Mouse (Mus musculus) adrenal gland, adult 18-20 months (tissue): ENCODE measurements around the gene Slc27a2. TPM values are rescaled to one million over a fixed set of nuclear protein-coding genes. Genes with fewer than 3 reads are reported as not detected.
A peak's percentile ranks its signal among the peaks of the same experiment; 100 is the strongest.
"Not testable (repeated sequence)": the region's sequence is repeated elsewhere in the genome, so short reads cannot be mapped to it uniquely, and the experiment has no call there.

Source experiments
- DNase-seq, 2 experiments: peaks; one replicate each; pipeline ENCODE4 v3.0.0; 2021 to 2022; ENCODE audit warnings: low spot score in 2 of 2
- long read RNA-seq, 2 experiments: library from polyadenylated mRNA; stranded (forward); transcript quantifications; one replicate each; pipeline ENCODE4 v2.0.0; 2021
- total RNA-seq, 2 experiments: library from RNA; stranded (reverse); gene quantifications; 1 replicate in 1 of 2; 2 replicates in 1 of 2; pipeline ENCODE4 v1.2.3; 2021

Gene Slc27a2
- 10 to 100 TPM; 20.9 to 24.6 TPM for total RNA-seq
- long read RNA-seq, experiment 1, transcript Slc27a2-201 (10 exons, 2,918 nt) = major isoform, 20 of 20 reads
- long read RNA-seq, experiment 1, partial matches to known transcripts = 0 of 20 reads
- long read RNA-seq, experiment 1, other reads (novel, unspliced or antisense) = 0 of 20 reads
- long read RNA-seq, experiment 2, transcript Slc27a2-201 (10 exons, 2,918 nt) = major isoform, 191 of 198 reads
- long read RNA-seq, experiment 2, partial matches to known transcripts = 6 of 198 reads
- long read RNA-seq, experiment 2, other reads (novel, unspliced or antisense) = 1 of 198 reads

DNA sequence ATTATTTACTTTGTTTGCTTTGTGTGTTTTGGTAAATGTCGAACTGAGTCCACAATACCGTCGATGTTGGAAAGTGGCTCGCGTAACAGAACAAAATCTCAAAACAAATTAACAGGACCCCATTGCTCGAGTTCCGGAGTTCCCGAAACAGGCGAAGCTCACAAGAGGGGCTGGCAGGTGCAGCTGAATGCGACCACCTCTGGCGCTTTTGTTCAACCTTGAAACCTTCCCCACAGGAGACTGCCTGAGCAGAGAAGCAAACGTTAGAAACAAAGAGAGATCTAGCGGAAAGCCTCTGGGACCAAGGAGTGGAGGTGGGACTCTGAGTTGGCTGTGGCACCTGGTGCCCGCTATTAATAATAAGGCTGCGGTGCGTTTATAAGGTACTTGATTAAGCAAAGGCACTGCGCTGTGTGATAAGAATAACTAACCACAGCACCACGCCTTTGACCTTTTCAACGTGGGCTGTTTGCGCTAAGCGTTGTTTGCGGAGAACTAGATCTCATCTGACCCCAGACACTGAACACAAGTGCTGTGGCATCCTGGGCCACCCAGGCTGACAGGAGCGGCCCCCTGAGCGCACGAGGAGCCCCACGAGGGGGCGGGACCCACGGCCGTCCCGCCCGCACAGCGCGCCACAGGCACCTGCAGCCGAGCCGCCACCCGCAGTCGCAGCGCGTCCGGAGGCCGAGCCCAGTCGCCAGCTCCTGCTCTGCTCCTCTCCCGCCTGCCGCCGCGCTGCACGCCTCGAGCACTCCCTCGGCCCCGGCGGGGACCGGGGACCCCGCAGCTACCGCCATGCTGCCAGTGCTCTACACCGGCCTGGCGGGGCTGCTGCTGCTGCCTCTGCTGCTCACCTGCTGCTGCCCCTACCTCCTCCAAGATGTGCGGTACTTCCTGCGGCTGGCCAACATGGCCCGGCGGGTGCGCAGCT is at the start of gene Slc27a2:
Slc27a2 (plus strand) TSS at position 51 of the 934 bp plus-strand sequence.
- DNase-seq = peak; percentile 24 to 29

DNA sequence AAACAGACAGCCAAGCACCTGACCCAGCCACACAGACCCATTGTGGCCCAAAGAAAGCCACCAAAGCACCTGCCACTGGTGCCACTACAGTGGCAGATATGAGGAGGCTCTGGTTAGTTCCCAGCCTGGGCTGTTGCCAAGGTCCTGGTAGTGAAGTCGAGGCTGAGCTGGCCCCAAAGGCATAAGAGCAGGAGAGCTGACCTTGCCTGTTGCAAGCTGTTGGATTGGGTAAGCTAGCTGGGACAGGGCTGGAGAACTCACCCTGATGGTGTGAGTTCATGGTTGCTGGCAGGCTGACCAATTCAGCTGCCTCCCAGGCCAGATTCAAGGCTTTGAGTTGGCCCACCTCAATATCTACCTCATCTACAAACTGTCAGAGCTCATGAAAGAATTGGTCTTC is 47.1 kb upstream of the Slc27a2 start:
- DNase-seq = peak in 1 of 2 experiments; percentile 40

DNA sequence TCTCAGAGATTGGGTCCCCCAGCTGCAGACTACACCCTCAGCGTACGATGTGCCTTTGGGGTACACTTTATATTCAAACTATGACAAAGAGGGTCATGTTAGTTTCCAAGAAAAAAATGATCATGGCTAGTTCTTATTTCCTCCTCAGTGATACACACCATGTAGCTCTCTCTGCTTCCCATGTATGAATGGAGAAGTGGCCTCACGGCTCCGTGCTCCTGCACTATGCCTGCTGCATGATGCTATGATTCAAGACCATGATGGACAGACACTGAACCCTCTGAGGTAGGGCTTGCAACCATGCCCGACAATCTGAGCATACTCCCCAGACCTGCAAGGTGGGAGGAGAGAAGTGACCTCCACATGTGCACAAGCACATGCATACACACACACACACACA is 44.7 kb upstream of the Slc27a2 start:
- no peak for DNase-seq

DNA sequence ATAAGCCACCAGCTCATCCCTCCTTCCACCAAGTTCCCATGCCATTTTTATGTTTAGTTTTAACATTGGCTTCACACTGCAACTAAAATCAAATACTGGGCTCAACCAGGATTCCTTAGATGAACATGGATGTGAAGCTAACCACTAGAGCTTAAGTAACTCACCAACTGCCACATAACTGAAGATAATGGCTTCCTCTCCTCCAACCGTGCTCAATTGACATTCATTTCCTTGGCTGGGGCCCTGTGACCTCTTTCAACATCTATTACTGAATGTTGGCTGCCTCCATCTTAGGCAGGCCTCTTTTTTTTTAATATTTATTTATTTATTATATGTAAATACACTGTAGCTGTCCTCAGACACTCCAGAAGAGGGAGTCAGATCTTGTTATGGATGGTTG is 44.0 kb upstream of the Slc27a2 start:
- no peak for DNase-seq

DNA sequence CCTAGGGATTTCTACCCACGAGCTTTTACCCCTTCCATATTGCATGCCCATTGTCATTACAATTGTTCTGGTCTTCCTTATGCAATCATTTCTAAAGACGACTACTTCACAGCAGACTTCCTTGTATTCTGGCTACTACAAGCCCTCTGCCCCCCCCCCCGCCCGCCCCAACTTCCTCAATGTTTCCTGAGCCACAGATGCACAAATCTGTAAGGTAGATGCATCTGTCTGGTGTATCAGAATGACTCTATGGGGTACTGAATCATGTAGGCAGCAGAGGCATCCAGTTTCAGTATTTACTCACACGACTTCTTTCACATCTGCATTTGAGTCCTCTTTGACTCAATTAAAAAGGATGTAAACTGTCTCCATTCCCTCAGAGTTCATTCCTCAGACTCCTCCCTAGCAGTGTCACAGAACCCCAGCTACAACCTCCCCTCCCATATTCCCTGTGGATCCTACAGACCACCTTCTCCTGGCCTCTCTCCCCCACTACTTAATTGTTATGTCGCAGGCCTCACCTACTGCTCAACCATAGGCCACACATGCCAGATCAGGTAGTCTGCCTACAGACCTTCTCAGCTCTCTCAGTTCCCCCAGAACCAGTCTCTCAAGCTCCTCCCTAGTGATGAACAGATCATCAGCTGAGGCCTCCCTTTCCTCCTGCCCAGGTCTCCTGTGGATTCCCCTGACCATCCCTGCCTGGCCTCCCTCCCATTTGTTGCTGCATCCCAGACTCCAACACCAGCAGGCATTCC is 37.0 kb upstream of the Slc27a2 start:
- no peak for DNase-seq

DNA sequence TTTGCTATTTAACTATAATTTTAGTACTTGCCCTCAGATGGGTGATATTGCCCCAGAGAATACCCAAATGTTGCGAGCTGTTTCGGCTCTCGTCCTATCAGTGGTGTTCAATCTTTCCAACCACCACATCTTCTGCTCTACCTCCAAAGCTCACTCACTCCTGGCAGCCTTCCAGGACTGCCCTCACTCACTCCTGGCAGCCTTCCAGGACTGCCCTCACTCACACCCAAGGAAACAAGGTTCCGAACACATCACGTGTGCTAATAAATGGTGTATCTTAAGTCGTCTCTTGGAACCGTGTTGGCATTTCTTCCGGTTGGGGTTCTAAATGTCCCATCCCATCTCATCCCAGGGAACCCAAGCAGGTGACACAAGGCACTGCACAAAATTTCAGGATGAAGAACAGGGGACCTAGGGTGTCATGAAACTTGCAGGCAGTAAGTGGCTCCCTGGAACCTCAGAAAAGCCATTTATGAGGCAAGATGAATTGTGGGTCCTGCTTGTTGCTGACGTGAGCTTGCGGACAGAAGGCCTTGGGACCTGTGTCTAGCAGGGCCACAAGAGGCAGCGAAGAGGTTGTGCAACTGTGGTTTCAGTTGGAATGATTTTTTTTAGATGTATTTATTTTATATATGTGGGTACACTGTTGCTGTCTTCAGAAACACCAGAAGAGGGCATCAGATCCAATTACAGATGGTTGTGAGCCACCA is 32.2 kb upstream of the Slc27a2 start:
- peak; percentile 39 to 46 for DNase-seq

DNA sequence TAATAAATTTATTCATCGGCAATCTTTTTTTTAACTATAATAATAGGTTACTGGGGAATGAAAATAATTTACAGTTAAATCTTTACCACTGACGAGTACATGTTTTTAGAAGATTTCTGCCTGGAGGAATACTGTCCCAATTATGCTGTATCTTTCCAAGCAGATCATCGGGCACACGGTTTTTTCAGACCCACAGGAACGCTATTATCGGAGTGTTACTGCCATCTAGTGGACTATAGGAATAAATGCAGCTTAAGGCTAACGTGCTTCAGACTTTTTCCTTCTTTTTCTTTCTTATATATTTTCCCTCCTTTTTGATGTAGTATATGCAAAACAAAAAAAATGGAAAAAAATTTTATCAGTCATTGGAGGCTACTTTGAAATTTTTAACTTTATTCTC is 31.4 kb upstream of the Slc27a2 start:
- DNase-seq = no peak

DNA sequence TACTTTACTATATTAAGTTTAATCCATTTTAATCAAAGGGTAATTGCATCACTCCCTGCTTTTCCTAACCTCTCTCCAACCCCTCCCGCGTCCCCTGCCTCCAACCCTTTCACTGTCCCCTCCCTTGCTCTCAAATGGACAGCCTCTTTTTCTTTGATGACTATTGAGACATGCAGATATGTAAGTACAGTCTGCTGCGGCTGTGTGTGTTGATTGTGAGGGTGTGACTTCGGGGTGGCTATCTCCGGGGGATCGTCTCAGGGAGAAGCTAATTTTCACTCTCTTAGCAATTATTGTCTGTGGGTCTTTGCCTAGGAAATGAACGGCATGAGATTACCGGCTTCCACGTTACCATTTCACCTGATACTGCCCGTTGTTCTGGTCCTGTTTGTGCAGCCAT is 30.7 kb upstream of the Slc27a2 start:
- DNase-seq = no peak

DNA sequence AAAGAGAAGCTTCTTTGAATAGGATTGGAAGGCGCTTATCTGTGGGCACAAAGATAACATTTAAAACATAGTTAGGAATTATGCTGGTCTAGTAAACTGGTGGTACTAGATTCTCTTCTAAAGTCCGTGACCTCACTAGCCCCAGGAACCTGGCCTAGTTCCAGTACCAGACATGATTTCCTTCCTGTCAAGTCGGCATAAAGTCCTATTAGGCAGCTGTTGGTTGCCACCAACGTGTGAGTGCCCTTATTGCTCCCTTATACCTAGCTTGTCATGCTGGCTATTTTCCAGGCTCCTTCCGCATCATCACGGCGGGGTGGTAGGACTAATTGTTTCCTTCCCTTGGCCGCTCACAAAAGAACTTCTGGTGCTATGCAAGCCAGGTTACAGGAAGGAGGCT is 30.2 kb upstream of the Slc27a2 start:
- DNase-seq = no peak

DNA sequence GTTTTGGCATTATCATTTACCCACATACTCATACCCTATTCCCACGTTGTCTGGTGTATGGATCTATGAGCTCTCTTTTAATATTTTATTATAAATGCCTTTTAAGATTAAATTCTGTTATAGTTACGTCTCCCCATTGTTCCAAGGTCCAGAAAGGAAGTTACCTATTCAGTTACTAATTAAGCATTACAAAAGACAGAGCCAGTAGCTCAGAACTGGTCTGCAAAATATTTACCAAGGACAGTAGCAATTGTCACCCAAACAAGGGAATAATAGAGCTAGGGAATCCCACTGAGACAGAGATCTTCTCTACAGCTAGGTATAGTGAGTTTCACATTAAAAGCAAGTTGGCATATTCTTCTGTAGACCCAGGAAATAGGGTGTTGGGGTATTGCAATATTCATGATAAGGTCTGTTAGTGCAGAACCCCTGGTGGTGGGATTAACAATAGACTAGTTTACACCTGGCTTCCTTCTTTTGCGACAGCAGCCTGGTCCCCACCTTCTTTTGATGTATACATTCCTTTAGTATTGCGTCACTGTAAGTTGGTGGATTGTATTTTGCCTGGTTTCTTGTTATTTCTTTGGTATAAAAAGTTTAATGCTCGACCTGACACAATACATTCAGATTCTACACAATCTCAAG is 29.0 kb upstream of the Slc27a2 start:
- not testable (repeated sequence) for DNase-seq

DNA sequence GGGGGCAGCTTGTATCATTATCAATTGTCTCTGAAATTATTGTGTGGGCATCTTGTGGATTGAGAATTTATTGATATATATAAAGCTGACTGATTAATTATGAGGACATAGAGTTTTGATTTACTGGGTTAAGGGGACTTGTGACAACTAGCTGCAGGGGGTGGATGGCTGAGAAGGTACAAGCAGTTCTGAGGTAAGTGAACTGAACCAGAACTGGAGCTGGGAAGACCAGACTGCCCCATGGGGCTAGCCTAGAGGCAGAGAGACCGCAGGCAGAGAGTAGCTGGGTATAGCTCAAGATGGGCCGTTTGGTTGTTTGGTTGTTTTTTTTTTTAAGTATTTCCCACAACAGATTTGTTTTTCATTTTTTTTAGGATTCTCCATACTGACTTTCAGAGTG is 27.9 kb upstream of the Slc27a2 start:
- DNase-seq = no peak

DNA sequence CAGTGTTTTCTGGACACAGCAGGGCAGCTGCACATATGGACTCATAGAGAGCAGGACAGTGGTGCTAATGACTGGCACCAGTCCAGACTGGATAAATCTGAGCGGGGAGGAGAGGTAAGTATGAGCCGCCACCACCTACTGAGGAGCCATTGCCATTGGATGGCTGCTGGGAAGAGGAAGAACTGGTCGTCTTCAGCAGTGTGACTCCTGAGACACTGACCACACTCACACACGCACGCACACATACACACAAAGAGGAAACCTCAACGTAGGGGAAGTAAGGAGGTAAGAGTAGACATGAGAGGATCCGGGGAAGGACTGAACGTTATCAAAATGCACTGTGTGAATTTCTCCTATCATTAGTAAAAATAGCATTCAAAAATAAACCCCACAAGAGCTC is 24.7 kb upstream of the Slc27a2 start:
- DNase-seq = no peak

DNA sequence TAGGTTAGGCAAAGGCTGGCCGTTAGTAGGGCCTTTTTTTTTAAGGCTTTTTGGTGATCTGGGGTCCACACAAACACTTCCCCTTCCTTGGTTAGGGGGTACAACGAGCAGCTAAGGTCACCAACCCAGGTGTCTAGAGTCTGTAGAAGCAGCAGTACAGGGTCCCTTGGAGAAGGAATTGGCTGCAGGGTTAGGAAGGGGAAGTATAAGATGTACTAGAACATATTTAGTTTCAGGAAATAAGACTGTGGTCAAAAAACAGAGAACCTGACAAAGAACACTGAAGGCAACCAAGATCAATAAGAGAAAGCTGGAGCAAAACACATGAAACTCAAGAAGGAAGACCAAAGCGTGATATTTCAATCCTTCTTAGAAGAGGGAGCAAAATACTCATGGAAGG is 21.6 kb upstream of the Slc27a2 start:
- no peak for DNase-seq

DNA sequence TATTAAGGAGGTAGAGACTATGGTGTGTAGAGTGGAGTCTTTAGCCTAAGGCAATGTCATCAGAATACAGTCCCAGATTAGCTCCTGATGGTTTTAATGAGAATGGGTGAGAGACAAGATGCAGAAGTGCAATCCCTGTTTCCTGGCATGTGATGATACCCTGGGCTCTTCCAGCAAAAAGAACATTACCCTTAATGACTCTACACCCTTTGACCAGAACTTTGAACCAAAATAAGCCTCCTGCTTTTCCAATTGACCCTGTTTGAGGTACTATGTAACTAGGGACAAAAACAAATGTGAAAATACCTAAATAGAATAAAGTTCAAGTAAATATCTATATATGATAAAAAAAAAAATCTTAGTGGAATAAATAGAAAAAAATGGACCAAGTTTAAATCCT is 14.6 kb upstream of the Slc27a2 start:
- no peak for DNase-seq

DNA sequence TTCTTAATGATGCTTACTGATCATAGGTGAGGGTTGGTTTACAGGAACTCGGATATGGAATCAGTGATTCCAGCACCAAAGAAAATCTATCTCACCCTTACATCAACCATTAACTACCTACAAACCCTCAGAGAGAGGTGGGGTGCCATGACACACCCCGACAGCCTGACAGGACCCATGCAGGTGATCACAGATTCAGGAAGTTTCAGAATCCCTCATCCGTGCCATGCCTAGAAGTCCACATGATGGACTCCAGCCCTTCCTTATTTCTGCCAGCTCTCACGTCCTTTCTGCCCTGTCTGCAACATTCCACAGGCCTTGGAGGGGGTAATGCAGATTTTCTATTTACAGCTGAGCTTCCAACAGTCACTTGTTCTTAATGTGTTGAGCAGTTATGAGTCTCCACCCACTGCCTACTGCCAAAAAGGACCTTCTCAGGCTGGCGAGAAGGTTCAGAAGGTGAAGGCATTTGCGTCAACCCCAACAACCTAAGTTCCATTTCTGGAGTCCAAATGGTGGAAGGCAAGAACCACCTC is 11.7 kb upstream of the Slc27a2 start:
- no peak for DNase-seq

DNA sequence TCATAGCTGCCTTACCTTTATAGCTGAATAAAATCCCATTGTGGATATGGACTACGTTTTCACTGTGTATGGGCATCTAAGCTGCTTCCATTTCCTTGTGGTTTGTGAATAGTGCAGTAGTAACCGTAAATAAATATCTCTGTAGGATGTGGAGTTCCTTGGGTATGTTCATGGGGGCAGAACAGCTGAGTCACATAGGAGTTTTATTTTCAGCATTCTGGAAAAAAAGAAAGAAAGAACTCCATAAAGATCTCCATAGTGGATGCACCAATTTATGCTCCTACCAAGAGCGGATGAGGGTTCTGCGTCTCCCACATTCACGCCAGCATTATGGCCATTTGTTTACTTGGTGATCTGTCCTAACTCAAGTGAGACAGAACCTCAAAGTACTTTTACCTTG is 10.0 kb upstream of the Slc27a2 start:
- DNase-seq = no peak

DNA sequence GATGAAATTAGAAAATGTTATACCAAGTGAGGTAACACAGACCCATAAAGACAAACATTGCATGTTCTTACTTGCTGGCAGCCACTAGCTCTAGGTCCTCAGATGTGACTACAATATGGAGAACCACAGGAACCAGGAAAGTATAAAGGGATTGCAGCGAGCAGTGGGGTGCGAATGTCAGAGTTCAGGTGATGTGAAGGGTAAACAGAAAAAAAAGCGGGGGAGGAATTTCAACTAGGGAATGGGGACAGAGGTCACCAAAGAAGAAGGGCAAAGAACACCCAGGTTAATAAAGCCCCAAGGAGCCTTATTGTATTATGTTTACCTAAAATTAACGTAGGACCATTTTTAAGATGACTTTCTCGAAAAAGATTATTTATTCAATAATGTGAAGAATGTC is 6.9 kb upstream of the Slc27a2 start:
- no peak for DNase-seq

DNA sequence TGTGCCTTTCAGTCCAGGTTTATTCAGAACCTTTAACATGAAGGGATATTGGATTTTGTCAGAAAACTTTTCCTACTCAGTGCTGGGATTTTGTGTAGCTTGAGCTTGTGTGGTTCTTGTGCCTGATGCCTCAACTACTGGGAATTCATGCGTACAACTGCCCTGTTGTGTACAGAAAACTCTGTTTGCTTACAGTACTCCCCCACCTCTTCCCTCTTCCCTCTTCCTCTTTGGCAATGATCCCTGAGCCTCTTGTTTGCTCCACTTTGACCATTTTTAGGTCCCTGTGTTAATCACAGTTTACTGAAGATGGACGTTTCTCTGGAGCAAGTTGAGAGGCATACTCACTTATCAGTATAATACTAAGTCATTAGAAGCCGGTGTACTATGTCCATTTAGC is 5.8 kb upstream of the Slc27a2 start:
- DNase-seq = no peak

DNA sequence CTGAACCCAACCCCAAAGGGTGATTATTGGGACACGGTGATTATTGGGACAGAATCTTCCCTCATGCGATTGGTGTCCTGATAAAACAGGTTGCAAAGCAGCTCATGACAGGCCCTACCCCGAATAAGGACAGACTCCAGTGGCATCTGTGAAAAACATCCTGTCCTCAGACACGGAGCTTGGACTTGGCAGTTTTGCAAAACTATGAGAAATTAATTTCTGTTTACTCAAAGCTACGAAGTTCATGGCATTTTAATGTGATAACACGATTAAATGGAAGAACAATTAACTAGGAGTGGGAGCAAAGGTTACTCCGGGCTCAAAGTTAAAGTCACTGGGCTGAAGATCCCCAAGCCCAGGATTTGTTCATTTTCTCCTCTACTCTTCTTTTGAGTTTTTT is 2.5 kb upstream of the Slc27a2 start:
- DNase-seq = no peak

DNA sequence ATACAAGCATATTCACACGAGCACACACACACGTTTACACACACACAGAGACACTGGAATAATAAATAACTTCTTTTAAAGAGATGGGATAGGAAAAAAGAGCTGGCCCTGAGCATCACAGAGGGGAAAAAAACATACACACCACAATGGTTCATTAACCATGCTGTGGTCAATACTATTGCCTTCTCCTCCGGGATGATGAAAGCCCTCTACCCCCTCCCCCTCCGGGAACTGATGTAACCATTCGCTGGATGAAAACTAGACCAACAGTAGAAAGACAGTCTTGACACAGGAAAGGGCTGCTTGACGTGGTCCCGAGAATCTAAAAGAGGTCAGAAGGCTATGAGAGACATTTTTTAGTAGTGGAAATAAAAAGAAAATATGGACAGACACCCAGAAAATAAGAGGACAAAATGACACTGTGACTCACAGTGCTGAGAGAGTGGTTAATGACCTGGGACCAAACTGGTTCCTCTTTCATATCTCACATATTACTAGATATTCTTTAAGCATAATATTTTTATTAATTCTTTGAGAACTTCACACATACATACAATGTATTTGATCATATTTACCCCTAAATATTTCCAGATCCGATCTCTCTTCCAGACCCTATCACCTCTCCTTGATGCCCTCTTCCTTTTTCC is 840 bp upstream of the Slc27a2 start:
- DNase-seq = no peak
